Mouse (Mus musculus) left cerebral cortex, postnatal 10 days (tissue): ENCODE measurements around the gene Plekha8. TPM values are rescaled to one million over a fixed set of nuclear protein-coding genes. Genes with fewer than 3 reads are reported as not detected.

ENCODE experiments used
- DNase-seq, 2 experiments: peaks; one replicate each; pipeline ENCODE4 v3.0.0; 2021 to 2022; ENCODE audit warnings: low spot score in 2 of 2, mixed read lengths in 1 of 2; ENCODE audit errors: extremely low spot score in 1 of 2
- intact Hi-C: fragments of 180-260 bp; cut with DNase I; formaldehyde crosslinking; loops from one replicate; pipeline ENCODE4 v1.15.1; 2025
- total RNA-seq, 2 experiments: library from RNA; stranded (reverse); gene quantifications; 2 replicates each; pipeline ENCODE4 v1.2.3; 2021

Gene Plekha8
- total RNA-seq, 2 experiments from 2014 or later = 9.1 to 11.0 TPM

GRCm38 (mm10) chr6:54573218-54573955, 21.5 kb upstream of the Plekha8 start:
- no peak for DNase-seq
- intact Hi-C loops = no loop called here

GRCm38 (mm10) chr6:54586175-54586574, 8.7 kb upstream of the Plekha8 start:
- intact Hi-C loops = loop anchor here (5.0 kb wide), 1 partner anchor 581 kb away; no protein-coding TSS in a partner anchor
- DNase-seq = peak; percentile 41 to 50

GRCm38 (mm10) chr6:54586911-54587310, 8.0 kb upstream of the Plekha8 start:
- DNase-seq = no peak
- intact Hi-C loops = loop anchor here (5.0 kb wide), 1 partner anchor 580 kb away; no protein-coding TSS in a partner anchor

- DNase-seq = no peak
- intact Hi-C loops = loop anchor here (5.0 kb wide), 1 partner anchor 580 kb away; no protein-coding TSS in a partner anchor
These were observed 7.2 kb upstream of the Plekha8 start for GRCm38 (mm10) chr6:54587683-54588082.

- DNase-seq = no peak
- intact Hi-C loops = loop anchor here (5.0 kb wide), 1 partner anchor 579 kb away; no protein-coding TSS in a partner anchor
These were observed 6.7 kb upstream of the Plekha8 start for GRCm38 (mm10) chr6:54588212-54588611.

GRCm38 (mm10) chr6:54590691-54591090, 4.2 kb upstream of the Plekha8 start:
- no peak for DNase-seq
- intact Hi-C loops = no loop called here

GRCm38 (mm10) chr6:54591778-54592177, 3.1 kb upstream of the Plekha8 start:
- no peak for DNase-seq
- intact Hi-C loops = no loop called here

GRCm38 (mm10) chr6:54592938-54593535, 1.9 kb upstream of the Plekha8 start:
- intact Hi-C loops = no loop called here
- DNase-seq = peak; percentile 95

- intact Hi-C loops = no loop called here
- DNase-seq = no peak
These were observed 994 bp upstream of the Plekha8 start for GRCm38 (mm10) chr6:54593766-54594468.

- intact Hi-C loops = loop anchor here (5.0 kb wide), 1 partner anchor 87 kb away; the partner anchor contains the start of gene Mturn
- DNase-seq = no peak
These were observed 493 bp downstream of the Plekha8 start for GRCm38 (mm10) chr6:54595330-54595878.

GRCm38 (mm10) chr6:54597208-54597607, 2.3 kb downstream of the Plekha8 start, which contains the start of gene Fkbp14:
Fkbp14 (minus strand) TSS chr6:54597308.
- DNase-seq = no peak
- intact Hi-C loops = loop anchor here (5.0 kb wide), 1 partner anchor 85 kb away; the partner anchor contains the start of gene Mturn

GRCm38 (mm10) chr6:54597711-54598110, 2.8 kb downstream of the Plekha8 start:
- intact Hi-C loops = loop anchor here (5.0 kb wide), 1 partner anchor 85 kb away; the partner anchor contains the start of gene Mturn
- no peak for DNase-seq

- intact Hi-C loops = no loop called here
- DNase-seq = no peak
These were observed 5.9 kb downstream of the Plekha8 start for GRCm38 (mm10) chr6:54600681-54601347.

- intact Hi-C loops = no loop called here
- no peak for DNase-seq
These were observed 8.0 kb downstream of the Plekha8 start for GRCm38 (mm10) chr6:54602891-54603290.

- intact Hi-C loops = no loop called here
- no peak for DNase-seq
These were observed 9.2 kb downstream of the Plekha8 start for GRCm38 (mm10) chr6:54604001-54604715.

- intact Hi-C loops = no loop called here
- no peak for DNase-seq
These were observed 11.3 kb downstream of the Plekha8 start for GRCm38 (mm10) chr6:54606241-54606640.

- intact Hi-C loops = no loop called here
- DNase-seq = no peak
These were observed 22.5 kb downstream of the Plekha8 start for GRCm38 (mm10) chr6:54617363-54617762.

- intact Hi-C loops = no loop called here
- DNase-seq = peak in 1 of 2 experiments; percentile 38
These were observed 24.6 kb downstream of the Plekha8 start for GRCm38 (mm10) chr6:54619530-54619929.
